Mouse (Mus musculus) spleen, postnatal 14 days (tissue): ENCODE measurements around the gene Rnasel.
A peak's percentile ranks its signal among the peaks of the same experiment; 100 is the strongest.

Experiments
- DNase-seq, 2 experiments: peaks; one replicate each; pipeline ENCODE4 v3.0.0; 2021 to 2022; ENCODE audit warnings: low spot score in 2 of 2

Rnasel gene

DNA sequence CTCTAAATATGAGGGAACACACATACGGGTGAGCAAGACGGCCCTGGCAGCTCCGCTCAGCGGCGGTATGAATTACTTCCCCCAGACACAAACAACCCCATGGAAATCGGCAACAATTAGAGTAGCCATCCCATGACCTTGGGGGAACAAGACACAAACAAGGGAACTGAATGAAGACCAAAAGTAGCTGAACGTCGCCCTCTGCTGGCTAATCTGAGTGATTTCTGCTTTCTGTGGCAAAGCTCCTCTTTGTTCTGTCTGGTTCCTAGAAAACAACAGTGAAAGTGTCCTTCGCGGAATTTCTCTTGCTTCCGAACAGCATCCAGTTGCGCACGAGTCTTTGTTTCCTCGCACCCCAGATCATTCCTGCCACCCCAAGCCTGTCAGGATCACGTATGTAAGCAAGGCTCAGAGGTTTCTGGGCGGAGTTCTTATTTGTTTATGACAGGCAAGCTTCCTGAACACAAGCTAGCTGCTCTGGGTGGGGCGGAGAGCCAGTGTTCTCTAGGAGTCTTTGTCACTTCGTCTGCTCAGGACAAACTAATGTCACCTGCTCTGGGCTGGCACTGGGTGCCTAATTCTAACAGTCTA is at the start of gene Rnasel:
TSS of gene Rnasel (plus strand) at position 216 of the 591 bp plus-strand sequence.
- DNase-seq = peak; percentile 43 to 62

DNA sequence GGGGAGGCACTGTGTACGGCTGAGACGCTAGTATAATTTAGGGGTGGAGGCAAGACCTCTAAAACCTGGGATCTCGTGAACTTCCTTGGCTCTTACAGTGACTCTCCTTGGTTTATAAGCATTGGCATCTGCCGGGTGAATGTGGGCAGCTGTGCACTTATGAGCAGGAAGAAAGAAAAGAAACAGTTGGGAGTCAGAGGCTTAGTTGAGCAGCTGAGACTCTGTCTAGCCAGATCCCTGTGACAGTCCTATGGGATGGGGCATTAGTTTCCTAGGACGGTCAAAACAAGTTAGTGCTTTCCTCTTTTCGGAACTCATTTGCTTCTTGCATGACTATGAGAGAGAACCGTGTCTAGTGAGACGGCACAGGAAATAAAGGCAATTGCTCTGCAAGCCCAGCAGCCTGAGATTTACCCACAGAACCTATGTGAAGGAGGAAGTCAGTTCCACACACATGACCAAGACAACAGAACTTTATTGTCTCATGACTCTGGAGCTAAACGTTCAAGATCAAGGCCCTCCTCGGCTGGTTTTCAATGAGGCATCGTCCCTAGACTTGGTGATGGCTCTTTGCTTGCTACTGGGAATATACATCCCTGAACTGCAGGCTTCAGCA is 48.7 kb upstream of the Rnasel start:
- DNase-seq = no peak

DNA sequence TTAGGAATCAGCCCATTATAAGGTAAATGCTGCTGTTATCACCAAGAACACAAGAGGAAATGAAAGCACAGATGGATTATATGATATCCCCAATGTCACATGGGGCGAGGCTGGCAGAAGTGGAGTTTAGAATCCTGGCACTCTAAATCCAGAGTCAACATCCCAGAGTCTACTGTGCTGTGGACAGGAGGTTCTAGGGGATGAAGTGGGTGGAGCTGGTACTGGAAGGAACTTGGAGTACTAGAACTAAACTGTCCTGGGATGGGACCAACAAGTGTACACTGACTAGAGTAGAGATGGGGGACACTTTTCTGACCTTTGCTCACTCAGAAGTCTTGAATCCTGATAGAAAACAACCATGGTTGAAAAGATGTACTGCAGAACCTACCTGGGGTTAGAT is 47.8 kb upstream of the Rnasel start:
- no peak for DNase-seq

DNA sequence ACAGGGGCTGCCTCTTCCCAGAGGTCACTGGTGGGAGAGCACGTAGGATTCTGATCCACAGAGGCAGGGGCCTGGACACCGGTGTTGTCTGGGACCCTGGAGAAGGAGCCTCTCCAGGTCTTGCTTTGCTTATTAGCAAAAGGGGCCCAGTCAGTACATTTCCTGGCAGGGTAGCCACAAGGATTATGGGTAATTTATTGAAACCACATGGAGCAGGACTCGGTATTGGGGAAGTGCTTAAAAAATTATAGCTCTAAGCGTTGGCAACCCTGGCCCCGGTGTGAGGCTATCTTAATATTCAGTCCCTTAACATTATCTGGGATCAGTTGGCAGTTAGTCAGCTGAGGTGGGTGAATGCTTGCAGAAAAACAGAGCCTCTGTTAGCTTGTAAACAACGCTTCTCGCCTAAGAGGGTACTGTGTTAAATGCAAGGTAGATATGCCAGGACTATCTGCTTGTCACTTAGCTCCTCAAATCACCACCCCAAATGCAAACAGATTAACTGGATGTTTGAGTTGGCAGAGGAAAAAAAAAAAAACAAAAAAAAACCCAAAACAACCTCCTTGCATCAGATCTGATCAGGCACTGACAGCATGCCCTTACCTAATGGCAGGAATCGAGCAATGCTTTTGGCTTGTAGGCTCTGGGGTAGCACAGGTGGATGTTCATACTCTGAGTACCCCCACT is 46.9 kb upstream of the Rnasel start:
- no peak for DNase-seq

DNA sequence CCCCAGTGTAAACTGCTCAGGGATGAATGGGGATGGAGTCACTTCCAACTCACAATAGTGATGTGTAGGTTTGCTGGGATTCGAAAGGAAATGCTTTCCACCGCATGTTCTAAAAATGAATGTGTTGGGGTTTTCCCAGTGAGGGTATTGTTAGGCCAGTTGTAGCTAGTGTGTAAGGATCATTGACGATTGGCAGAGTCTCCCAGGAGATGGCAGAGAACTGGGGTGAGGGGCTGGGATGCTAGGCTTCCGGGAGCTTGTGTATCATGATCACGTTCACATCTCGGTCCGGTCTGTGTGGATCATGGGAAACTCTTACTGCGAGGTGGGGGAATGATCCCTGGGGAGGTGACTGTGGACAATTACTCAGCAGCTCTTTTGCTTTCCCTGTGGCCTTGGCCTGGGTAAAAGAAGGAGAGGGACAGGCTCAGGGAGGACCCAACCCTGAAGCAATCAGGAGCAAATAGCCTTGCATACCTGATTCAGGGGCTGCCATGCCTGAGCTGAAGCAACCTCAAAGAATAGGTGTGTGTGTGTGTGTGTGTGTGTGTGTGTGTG is 46.3 kb upstream of the Rnasel start:
- no peak for DNase-seq

DNA sequence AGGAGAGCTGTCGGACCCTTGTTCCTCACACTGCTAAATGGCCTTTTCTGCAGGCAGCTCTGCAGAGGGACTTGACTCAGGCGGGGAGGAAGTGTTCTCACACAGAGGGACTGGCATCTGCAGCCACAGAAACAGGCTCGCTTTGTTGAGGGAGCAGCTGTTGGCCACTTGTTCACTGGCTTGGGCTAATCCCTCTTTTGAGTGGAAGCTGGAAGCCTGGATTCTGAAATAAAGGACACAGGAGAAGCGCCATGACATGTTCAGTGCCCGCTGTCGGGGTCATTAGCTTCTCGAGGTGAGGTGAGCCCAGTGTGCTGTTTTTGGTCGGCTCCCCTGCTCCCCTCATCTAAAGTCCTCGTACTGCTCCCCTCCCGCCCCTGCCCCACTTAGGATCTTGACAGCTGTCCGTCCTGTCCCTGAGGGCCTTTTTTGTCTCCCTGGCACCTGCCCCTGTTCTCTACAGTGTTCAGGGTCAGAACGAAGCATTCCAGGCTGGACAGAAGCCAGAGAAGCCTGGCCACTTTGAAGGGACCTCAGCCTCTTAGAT is 45.7 kb upstream of the Rnasel start:
- no peak for DNase-seq

DNA sequence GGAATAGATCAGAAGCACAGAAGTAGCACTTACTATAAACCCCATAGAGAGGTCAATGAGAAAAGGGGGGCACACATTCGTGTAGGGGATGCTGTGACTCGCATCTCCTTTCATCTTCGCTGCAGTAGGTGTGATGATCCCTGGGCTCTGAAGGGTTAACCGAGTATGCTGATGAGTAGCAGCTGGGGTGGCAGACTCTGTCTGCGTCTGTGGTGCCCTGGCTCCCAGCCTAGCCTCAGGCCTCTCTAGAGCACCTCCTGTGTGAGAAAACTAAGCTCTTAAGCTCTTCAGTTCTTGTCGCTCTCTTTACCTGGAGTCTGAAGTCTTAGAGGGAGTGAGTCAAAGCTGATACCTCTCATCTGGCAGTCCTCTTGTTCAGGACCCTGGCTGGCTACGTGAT is 45.1 kb upstream of the Rnasel start:
- DNase-seq = no peak

DNA sequence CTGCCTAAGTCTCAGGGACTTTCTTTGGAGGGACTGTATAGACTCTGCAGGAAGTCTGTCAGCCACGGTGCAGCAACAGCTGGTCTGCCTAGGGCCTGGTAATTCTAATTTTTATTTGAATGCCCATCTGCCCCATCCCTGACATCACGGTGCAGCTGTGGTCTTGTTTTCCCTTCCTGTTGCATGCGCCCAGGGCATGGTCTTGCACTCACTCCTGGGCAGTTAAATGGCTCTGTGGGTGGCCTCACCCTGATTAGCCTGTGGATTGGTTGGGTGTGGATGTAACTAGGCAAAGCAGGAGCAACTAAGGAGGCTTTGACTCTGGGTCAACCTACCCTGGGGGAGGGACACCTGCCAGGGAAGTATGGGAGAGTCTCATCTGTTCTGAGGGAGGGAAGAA is 44.2 kb upstream of the Rnasel start:
- DNase-seq = no peak

DNA sequence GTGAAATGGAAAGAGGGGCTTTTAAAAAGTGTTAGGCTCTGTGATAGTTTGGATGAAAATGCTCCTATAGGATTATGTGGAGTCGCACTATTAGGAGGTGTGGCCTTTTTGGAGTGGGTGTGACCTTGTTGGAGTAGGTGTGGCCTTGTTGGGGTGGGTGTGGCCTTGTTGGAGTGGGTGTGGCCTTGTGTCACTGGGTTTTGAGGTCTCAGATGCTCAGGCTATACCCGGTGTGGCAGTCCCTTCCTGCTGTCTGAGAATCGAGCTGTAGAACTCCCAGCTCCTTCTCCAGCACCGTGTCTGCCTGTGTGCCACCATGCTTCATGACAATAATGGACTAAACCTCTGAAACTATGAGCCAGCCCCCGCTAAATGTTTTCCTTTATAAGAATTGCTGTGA is 40.6 kb upstream of the Rnasel start:
- no peak for DNase-seq

DNA sequence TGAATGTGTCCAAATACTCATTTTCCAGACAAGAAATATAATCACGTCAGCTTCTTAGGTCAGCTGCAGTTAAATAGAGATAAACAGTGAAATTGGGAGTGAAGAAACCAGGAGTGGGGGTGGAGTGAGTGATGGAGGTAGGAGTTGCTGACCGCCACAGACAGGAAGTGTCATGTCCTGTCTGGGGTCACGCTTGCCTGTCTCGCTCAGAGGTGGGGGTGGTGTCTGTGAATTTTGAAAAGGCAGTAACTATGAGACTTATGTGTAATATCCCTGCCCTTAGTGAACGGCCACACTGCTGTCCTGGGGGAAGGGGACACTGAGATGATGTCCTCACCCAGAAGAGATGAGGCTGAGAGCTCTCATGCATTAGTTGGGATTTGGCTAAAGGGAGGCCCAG is 39.8 kb upstream of the Rnasel start:
- no peak for DNase-seq

DNA sequence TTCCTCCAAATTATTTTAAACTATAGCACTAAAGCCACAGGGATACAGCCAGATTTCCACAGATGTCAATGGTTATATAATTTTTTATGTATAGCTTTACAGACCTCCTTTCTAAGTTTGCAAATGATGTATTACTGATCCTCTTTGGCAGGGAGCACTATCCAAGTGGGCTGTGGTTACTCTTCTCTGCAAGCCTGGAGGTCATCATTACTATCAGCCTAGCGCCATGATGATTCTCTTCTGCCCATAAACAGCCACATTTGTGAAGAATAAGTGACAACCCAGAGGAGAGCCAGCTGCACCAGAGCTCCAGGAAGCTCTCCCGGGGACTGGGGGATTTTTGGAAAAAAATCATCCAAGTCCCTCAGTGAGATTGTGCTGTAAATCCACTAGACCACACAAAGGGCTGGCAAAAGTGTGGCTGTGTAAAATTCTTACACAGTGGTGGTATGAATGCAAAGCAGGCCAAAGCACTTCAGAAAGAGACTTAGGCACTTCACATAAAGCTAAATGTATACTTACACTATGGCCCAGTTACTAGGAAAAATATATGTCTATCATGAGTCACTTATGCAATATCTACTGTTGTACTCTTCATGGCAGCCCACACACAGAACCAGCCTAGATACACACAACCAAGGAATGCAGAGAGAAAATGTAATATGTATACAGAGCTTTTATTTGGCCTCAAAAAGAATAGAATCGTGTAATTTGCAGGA is 37.5 kb upstream of the Rnasel start:
- DNase-seq = no peak

DNA sequence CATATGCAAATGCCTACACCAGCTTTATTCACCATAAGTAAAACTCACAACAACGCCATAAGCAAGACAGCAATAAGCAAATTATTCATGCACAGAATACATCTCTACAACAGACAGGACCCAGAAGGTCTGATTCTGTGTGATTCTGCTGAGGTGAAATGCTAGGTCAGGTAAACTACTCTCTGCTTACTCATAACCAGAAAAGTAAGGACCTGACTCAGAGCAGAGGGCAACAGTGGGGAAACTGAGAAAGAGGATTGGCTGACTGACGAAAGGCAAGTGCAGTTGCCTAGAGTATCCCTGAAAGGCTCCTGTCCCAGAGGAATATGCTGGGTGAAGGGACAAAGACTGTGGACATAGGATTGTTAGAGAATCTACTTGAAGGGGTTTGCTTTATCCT is 36.6 kb upstream of the Rnasel start:
- no peak for DNase-seq

DNA sequence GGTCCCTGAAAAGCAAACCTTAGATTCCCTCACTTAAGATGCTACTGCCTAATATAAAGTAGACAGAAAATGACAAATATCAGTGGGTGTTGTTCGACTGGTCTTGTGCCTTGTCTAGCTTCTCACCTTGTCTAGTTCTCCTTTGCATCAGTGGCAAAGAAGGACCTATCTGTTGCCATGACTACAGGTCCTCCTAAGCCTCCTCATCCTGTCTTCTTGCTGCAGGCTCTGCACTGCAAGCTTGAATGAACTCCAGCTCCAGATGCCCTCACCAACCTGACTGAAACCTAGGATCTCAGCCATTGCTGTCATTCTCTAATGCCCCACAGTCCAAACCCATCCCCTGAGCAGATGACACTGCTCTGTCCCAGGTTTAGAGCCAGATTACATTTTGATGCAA is 31.2 kb upstream of the Rnasel start:
- no peak for DNase-seq

DNA sequence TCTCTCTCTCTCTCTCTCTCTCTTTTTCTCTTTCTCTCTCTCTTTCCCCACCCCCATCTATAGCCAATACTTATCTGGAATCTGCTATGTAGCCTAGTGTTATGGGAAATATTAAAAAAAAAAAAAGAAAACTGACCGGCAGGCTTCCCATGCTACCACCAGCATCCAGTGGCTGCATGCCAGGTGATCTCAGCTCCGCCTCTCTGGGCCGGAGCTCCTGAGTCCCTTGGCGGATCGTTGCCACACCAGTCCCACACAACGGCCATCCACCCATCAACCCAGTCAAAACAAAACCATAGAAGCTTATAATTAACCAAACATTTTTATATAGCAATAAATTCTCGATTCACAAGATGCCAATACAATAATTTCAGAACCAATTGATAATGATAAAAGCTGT is 28.3 kb upstream of the Rnasel start:
- no peak for DNase-seq

DNA sequence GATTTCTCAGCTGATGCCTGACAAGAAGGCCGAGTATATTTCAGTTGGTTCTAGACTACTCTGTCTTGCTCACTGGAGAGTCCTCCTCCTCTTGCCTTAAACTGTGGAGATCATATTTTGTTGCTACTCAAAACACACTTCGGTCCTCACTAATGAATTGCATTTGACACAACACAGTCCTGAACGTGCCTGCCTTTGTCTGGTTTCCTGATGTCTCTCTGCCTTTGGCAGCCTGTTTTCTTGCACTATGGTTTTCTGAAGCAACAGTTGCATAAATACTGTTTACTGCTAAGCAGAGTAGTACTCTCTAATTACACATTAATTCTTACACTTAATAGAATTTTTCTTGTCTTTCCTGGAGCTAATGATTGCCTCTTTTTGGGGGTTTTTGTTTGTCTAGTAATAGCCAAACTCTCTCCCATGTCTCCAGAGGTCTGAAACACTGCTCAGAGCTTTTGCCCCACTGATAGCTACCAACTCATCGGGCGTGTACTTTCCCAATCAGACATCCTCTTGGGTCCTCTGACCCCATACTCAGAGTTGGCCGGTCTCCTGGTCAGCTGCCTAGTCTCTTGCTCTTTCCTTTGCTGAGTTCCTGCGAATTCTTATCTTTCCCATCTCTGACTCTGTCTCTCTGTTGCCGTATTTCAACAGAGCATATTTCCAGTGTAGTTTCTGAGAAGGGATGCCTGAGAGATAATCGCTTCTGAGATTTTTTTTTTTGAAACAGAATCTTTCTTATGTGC is 27.5 kb upstream of the Rnasel start:
- no peak for DNase-seq

DNA sequence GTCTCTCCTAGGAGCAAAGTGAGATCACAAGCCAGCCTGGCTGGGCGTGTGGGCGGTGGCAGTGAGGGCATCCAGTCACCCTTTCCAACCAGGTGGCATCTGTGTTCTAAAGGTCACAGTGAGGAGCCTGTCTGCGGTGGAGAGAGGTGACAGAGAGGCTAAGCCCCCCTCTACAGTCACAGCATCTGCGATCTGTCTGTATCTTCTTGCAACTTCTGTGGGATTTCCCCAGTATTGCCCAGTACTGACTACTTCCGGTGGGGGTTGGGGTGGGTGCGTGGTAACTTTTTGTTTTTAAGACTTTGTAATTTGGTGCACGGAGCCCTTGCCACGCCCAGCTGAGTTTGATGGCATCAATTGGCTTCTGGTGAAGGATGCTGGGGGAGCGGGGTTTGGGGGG is 25.8 kb upstream of the Rnasel start:
- no peak for DNase-seq

DNA sequence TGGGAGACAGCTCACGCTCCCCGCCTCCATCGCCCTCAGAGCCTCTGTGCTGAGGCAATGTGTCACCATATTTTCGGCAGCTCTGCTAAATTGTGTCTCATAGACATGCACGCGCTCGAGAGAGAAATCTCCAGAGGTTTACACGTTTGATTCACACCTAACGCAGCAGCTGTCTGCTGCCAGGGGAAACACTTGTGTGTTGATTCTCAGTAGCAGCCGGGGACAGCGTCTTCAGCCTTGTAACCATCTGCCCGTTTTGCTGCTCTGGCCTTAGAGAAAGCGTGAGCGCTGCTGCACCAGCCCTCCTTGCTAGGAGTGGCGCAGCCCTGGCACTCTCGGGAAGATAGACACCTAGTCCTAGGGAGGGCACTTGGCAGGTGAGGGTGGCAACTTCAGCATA is 22.6 kb upstream of the Rnasel start:
- no peak for DNase-seq

DNA sequence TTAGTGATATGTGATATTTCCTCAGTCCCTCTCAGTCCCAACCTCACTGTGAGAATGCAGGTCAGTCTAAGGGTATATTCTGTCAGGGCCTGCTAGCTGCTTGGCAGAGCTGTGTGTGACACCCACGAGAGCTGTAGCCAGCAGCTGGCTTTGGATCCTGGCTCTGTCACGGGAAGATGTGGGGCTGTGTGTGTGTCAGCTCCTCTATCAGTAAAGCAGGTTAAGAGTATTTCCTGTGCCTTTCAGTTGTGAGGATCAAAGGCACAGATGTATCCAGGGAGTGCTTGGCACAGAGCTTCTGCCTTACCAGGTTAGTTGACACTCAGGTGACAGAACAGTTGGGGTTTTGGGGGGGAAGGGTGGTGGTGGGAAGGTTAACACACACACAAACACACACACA is 19.4 kb upstream of the Rnasel start:
- DNase-seq = no peak

DNA sequence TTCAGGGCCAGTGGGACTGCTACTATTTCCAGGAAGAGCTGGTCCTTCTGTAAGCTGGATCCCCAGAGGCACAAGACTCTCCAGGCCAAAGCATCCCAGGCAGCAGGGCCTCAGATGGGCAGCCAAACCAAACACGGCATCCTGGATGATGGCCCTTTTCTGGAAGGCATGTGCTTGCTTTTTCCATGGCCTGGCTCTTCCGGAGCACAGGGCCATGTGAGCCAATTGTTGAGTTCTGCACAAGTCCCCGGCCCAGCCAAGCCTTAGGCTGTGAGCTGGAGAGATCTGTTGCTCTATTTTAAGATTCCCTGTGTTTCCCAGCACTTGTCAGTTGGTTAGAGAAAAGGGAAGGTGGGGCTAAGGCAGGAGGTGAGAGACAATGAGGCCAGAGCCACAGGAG is 18.6 kb upstream of the Rnasel start:
- no peak for DNase-seq

DNA sequence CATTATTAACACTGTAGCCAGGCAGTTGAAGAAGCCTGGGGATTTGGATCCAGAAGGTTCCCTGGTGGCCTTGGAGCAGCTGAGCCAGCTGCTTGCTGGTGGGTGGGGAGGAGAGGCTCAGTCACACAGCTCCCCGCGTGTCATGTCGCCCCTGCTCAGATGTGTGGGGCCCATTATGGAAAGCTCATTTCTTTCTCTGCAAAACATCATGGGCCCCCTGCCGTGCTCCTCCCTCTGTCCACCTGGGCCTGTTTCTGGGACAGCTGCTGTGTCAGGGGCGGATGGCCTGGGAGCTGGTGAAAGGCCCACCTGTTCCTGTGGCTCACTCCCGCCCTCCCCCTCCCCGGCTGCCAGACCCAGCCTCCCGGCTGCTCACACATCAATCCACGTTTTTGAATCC is 16.0 kb upstream of the Rnasel start:
- DNase-seq = no peak

DNA sequence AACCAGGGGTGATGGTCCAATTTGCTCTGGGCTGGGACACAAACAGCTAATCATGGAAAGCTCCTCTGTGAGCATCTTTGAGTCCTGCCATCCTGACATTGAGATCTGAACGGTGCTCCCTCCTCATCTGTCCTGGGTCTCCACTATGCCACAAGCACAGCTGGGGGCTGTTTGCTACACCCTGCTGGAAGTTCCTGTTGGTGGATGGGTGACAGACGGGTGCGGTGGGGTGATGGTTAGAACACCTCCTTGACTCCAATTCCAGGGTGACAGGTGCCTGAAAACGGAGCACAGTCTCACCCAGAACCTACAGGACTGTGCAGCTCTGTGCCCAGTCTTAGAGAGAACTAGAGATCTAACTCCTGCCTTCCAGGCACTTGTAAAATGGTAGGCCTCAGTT is 14.4 kb upstream of the Rnasel start:
- DNase-seq = no peak

DNA sequence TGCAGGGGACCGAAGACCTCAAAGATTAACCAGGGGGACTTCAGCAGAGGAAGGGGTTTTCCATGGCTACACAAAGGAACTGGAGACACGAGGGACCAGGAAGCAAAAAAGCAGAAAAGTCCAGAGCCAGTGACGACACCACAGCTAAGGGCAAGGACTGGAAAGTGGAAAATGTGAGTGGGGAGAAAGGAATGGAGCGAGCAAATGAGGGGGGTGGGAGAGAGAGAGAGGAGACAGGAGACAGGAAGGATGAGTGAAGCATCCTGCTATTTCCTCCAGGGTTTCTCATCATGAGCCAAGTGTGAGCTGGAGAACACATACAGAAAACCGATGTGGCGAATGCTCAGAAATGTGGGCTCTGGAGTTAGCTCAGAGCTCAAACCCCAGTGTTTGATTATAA is 13.1 kb upstream of the Rnasel start:
- DNase-seq = no peak
